Mouse (Mus musculus) layer of hippocampus, adult 18-20 months (tissue): ENCODE data around the gene Mark2. TPM values are rescaled to one million over a fixed set of nuclear protein-coding genes. Genes with fewer than 3 reads are reported as not detected.

Source experiments
- DNase-seq, 2 experiments: peaks; one replicate each; pipeline ENCODE4 v3.0.0; 2022; ENCODE audit warnings: low spot score in 2 of 2
- total RNA-seq, 2 experiments: library from RNA; stranded (reverse); gene quantifications; 2 replicates each; pipeline ENCODE4 v1.2.3; 2021

Mark2 gene
- total RNA-seq, 2 experiments from 2014 or later, result 114 to 118 TPM

DNA sequence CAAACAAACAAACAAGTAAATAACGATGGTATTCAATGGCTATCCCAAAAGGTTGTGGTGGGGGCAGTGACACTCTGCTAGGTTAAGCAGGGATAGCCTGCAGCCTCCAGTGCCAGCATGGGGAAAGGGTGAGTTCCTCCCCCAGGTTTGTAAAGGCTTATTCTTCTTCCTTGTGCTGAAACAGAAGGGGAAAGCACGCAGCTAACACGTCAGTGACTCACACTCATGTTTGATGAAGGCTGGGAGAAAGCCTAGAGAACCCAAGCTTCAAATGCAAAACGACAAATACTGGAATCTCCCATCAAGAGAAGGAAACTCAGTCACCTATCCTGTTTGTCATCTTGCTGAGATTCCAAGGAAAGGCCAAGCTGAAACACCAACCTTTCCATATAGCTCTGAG is 6.0 kb downstream of the Mark2 start:
- DNase-seq, result peak; percentile 24 to 45

DNA sequence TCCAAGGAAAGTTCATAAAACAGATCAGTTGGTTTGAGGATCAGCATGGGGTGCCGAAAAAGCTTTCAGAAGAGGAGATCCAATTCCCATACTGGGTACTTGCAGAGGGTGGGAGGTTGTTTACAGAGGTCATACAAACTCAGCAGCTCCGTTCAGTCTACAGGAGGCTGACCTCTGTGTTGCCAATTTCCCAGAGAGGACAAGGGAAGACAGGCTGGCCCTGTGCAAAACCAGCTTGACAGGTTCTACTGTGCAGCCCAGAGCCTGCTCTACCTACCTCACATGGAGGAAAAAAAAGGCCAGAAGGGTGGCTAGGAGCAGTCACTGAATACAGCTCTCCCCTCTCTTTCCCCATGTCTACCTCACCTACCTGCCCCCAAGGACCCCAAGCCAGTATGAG is 7.6 kb downstream of the Mark2 start:
- DNase-seq, result no peak

DNA sequence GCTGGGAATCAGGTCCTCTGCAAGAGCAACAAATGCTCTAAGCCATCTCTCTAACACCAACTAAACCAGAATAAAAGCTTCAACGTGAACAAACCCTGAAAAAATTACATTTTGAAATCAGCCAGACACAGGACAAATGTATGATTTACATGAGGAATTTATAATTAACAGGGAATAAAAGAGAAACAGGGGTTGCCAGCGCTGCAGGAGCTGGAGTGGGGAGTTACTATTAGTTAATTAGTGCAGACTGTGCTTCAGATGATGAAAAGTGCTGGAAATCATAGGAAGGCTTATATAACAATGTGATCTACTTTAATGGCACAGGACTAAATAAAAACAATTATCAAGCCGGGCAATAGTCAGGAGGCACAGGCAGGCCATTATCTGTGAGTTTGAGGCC is 20.3 kb downstream of the Mark2 start:
- DNase-seq, result no peak

DNA sequence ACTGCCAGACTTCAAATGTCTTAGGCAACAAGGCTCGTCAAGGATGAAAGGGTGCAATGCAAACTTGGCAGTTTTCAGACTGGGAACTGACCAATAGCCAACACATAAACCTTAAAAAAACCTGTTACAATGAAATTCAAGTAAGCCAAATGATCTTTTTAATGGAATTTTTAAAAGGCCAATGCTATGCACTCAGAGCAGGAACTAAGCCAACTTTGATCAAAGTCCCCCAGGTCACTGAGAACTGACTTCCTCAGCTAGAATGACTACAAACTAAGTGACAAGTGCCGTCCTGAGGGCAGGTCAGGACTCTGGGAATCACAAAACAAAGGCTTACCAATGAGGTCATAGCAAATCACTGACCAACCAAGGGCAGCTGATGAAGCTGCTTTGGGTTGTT is 21.5 kb downstream of the Mark2 start:
- no peak for DNase-seq

DNA sequence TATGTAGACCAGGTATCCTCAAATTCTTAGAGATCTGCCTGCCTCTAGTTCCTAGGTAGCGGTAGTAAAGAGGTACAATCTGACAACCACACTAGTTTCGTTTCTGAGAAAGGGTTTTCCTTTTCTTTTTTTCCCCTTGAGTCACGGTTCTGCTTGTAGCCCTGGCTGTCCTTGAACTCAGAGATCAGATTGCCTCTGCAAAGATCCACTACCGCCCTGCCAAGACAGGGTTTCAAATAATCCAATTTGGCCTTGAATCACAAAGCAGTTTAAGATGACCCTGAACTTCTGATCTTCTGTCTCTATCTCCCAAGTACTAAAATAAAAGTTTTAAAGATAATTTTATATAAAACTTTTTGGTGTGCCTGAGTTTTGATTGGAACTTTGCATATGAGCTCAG is 23.9 kb downstream of the Mark2 start:
- DNase-seq, result no peak

DNA sequence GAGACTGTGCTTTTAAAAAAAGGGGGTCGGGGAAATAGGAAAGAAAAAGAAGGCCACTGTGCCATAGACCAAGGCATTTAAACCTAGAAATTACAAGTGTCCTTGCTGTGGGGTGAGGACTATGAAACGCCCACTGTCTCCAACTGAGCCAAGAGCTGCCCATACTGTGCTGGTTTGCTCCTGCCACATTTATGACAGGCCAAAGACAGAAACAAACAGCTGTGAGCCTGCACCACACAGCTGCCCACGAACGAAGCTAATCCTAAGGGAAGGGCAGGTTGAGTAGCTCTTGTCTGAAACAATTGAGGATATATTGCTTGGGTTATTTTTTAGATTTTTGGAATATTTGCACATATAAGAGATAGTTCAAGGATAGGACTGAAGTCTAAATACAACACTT is 24.8 kb downstream of the Mark2 start:
- DNase-seq, result no peak

DNA sequence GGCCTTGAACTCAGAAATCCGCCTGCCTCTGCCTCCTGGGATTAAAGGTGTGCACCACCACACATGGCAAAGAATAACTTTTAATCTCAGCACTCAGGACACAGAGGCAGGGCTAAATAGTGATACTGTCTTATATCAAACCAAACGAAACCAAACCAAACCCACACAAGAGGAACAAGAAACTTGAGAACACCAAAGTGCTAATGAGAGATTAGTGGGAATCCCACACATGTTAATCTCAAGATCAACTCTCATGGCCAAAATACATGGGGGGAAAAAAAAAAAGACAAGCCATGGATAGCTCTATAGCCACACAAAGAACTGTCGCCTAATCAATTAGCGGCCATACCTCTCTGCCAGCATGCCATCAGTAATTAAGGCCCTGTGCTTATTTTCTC is 26.1 kb downstream of the Mark2 start:
- DNase-seq, result no peak

DNA sequence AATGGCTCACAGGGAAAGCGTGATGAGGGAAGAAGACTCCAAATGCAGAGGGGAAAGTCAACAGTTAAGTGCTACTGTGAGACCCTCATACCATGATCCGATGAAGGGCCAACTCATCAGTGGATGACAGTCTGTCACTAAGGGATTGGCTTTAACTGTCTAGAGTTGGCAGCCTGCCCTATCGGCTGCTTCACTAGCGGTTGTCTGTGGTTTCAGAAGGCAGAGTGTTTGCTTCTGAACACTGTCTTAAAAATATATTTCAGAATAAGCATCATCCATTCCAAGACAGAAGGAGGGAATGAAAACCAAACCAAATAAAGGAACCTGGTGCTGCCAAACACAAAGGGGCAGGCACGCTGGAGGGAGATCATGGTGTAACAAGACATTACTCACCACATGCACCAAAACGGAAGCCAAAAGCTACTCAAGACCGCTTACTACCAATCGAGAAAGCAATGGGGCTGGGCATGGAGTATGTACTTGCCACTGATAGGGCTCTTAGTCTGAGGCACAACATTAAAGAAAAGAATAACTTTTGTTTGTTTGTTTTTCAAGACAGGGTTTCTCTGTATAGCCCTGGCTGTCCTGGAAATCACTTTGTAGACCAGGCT is 26.6 kb downstream of the Mark2 start:
- peak; percentile 60 to 77 for DNase-seq

DNA sequence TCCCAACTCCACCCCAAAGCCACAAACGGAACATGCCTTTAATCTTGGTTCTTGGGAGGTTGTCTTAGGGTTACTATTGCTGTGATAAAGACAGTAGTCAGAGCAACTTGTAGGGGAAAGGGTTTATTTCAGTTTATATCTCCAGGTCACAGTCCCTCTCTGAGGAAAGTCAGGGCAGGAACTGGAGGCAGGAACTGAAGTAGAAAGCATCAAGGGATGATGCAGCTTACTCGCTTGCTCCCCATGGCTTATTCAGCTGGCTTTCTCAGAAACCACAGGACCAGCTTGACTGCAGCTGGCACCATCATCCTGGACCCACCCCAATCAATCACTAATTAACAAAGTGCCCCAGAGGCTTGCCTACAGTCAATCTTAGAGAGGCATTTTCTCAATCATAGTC is 28.0 kb downstream of the Mark2 start:
- no peak for DNase-seq

DNA sequence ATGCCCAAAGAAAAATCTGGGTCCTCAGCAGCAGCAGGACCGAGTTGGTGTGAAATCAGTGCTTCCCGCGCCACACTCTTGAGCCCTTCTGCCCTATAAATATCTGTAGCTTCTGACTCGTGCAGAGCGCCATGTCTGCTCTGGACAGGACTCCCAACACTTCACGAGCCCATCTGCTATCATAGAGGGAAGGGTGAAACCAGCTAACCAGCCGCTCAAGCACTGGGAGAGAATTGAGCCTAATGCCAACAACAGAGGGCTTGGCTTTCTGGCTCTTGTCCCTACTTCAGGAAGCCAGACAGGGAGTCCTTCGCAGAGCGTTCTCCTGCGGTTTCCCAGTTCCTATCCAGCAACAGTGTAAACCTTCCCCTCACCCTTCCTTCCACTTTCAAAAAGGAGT is 30.4 kb downstream of the Mark2 start:
- DNase-seq, result no peak

DNA sequence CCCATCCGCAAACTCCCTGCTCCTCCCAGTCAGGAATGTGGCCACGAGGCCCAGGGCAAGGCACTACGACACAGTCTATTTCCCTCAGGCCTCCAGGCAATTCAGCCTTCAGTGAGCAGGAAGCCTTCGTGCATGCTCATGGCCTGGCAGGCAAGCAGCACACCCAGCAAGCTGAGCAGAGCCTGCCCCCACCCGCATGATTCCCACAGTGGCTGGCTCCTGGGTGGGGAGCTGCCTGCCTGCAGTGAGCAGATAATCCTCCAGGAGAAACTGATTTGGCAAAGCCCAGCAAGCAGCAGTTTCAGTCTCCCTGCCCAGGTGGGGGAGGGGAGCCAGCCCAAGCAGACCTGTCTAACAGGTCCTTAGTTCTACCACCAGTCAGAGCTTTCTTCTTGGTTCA is 31.0 kb downstream of the Mark2 start:
- peak in 1 of 2 experiments; percentile 50 for DNase-seq

DNA sequence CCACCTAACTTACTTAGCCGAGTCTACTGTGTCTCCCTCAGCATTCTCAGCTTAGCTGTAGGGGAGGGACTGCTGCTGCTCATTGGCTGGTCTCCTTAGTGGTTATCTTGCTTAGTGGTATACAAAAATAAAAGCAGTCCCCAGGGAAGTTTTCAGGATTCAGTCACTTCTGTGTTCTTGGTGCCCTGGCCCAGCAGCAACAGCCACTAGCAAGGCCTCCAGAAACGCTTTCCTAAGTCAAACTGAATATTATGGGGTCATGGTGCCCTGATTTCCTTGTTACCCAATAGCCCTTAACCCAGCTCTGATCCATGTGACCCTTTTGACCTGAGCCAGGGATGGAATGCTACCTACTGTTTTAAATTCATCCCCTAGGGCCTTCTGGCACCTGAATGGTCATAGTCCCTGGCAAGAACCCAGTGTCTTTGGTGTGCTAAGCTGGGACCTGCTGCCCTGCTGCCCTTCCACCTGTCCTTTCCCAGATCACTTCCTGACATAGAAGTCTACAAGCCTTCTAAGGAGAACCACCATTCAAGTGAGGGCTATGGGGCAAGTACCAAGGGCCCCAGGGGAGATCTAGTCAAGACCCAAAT is 31.8 kb downstream of the Mark2 start:
- no peak for DNase-seq

DNA sequence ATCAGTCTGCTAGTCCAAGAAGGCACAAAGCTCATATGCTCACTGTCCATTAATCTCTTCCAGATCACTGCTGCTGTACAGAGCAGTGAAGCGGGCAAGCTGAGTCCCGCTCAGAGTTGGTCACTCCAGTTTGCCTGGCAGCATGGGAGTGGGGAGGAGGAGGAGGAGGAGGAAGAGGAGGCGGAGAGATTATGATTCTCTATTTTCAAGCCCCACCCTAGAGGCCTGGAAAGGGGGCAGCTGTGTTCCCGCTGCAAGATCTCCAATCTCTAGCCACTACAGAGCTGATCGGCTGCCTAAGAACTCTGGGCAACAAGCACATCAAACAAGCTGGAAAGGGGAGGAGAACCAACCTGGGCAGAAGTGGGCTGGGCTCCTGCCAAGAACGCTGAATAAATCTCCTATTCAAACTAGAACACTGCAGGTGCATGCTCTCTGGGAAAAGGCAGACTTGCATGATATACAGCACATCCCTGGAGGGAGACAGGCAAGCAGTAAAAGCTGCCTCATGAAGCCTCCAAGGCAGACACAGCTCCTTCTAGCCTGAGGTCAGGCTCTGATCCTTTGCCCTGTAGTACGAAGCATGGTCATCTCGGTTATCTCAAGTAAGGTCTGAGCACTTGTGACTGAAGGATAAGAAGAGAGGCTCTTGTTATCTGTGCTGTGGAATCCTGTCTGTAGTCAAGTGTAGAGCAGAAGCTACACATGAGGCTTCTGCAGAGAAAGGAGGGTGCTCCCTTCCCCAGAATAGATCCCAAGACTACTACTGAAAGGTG is 33.5 kb downstream of the Mark2 start:
- no peak for DNase-seq

DNA sequence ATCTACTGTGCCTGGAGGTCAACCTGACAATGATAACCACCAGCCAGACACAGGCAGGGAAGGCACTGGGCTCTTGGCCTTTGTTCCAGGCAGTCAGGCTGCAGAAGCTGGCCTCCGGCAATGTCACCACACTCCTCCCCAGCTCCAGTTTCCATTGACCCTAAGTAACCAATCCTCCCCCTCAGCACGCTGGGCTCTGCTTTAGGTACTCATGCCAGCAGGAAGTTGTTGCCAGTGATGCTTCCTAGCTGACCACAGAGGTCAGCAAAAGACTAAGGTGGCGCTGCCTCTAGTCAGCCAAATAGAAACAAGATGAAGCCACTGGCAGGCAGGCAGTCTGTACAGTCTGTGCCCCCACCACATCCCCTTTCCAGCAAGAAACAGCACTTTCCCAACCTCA is 34.7 kb downstream of the Mark2 start:
- no peak for DNase-seq

DNA sequence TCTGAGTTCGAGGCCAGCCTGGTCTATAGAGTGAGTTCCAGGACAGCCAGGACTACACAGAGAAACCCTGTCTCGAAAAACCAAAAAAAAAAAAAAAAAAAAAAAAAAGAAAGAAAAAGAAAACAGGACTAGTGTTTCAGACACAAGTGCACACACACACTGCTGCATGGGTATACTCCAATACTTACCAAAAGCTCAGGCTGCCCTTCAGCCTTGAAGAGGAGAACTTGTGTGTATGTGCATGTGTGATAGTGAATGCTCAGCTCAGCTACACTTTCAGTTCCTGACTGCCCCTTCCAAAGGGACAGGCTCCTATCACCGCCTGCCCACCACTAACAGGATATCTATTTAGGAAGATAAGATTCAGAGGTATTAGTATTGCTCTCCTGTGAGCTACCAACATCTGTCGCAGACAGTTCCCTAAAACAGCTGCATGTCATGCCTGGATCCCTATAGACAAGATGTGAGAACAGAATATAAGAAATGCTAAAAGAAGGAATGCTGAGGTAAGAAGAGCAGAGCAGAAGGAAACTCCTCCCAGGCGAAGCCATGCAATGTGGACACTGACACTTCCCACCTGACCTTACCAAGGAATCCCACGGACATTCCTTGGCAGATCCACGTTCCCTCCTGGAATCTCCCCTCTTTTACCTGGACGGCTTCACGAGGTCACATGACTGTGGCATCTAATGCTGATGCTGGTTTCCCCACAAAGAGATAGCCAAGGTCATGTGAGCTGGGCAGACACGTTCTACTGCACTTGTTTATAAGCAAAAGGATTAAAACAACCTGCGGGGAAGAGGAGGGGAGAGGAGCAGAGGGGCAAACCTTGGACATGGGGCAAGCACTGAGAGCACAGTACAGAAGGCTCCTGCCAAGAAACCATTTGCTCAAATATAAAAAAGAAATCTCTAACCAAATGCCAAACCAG is 36.0 kb downstream of the Mark2 start:
- no peak for DNase-seq

DNA sequence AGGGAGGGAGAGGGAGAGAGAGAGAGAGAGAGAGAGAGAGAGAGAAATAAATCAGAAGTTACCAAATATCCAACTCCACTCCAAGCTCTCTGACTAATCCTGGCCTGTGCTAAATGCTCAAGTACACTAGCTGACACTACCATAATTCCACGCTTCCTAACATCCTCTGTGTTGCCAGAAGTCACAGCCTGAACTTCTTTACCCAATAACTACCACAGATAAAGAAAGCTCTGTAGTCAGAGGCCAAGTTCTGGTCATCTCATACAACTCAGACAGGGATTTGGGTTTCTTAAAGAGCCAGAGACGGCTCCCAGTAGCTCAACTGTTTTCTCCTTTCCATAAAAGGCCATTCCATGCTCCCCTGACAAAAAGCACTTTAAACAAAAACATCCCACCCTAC is 36.9 kb downstream of the Mark2 start:
- no peak for DNase-seq

DNA sequence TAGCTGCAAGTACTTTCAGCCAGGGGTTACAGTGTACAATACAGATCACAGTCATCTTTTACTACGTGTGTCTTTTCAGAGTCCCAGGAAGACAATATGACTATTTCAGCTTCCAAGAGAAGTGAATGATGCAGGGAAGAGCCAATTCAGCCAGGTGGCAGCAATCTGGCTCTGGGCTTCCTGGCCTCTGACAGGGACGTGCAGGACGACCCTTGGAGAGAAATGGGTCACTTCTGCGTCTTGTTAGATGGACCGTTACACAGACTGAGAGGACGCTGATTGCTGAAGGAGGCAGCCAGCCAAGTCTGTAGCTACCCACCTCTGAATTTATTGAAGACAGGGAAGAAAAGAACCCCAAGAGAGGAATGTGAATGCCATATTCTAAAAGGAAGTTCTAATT is 37.9 kb downstream of the Mark2 start:
- no peak for DNase-seq

DNA sequence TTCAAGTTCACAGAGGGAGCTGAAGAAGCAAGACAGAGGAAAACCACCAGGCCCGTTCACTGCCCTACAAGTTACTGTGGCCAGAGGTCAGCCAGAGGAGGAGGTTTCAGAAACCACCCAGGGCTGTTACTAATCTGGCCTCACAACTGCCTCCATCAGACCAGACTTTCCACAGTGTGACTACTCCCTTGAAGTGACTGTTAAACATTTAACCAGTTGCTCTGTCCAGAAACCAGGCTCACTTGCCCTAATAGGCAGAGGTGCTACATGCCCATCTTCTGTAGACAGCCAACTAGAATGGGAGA is 39.2 kb downstream of the Mark2 start:
- no peak for DNase-seq

DNA sequence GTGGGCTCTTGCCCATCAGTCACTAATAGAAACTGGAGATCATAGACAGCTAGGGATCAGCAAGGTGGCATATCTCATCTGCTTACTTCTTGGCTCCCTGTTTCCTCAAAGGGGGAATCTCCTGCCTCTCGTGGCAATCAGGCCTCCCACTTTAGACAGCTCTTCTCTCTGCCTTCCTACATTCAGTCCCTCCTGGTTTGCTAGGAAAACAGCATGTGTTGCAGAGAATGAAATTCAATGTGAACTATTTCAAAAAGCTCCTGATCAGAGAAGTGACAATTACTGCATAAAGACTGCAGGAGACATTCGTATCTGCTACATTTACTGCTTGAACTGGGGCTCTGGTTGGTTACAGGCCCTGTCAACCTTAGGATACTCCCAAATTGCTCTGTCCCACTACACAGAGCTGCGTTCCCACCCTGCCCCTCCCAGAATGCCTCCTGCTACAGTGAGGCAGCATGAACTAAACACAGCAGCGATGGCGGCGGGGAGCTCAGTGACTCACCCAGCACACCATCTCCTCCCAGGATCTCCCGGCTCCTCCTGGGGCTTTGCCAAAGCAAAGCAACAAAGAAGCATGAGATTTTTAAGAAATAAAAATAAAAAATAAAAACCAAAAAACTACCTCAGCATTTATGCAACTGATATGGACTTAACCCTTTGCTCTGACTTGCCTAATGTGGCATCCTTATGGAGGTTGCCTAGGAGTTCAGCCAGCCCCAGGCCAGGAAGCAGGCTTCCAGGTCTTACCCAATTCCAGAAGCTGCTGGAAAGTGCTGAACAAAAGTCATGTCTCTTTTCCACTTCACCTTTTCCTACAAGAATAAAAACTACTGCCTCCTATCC is 39.8 kb downstream of the Mark2 start:
- DNase-seq, result peak; percentile 57 to 66

DNA sequence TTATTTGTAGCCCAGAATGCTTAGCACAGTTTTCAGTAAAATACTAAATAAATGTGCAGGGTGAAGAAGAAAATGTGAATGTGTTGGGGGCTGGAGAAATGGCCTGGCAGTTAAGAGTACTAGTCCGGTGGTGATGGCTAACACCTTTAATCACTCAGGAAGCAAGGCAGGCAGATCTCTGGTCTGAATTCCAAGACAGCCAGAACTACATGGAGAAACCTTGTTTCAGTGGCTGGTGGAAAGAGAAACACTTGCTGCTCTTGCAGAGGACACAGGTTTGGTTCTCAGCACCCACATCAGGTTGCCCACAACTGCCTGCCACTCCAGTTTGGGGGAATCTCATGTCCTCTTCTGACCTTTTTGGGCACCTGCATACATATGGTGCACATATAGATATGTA is 41.6 kb downstream of the Mark2 start:
- DNase-seq, result no peak

DNA sequence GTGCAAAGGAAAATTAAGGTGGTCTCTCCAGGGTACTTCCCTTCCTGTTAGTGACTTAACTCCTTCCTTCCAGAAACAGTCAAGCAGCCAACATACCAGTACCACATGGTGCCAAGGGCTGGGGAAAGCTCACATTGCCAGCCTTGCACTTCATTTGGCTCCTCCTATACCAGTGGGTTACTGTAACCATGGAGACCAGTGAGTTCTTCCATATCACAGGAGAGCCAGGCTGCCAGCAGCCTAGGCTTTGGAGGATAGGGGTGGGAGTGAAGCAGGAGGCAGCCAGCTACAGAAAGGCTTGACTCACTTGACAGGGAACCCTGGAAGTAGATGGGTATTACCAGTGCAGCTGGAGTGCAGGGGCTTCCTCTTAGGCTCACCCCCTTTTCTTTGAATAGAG is 42.6 kb downstream of the Mark2 start:
- peak; percentile 82 to 86 for DNase-seq
